Mouse (Mus musculus): Measurements from ENCODE around the gene Zdhhc16. TPM values are rescaled to one million over a fixed set of nuclear protein-coding genes. Genes with fewer than 3 reads are reported as not detected.
"Not testable (repeated sequence)": the region's sequence is repeated elsewhere in the genome, so short reads cannot be mapped to it uniquely, and the experiment has no call there.

The Zdhhc16 gene
- total RNA-seq, 1 experiment from 2014 or later, result 39.8 TPM

GRCm38 (mm10) chr19:41913774-41914591, 19.3 kb upstream of the Zdhhc16 start:
- no peak for DNase-seq

DNA sequence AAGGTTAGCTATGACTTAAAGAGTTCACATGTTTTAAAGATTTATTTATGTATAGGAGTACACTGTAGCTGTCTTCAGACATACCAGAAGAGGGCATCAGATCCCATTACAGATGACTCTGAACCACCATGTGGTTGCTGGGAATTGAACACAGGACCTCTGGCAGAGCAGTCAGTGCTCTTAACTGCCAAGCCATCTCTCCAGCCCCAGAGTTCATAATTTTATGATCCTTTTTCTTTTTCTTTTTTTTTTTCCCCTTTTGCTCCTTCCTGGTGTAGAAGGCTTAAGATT, 18.7 kb upstream of the Zdhhc16 start:
- not testable (repeated sequence) for DNase-seq

DNA sequence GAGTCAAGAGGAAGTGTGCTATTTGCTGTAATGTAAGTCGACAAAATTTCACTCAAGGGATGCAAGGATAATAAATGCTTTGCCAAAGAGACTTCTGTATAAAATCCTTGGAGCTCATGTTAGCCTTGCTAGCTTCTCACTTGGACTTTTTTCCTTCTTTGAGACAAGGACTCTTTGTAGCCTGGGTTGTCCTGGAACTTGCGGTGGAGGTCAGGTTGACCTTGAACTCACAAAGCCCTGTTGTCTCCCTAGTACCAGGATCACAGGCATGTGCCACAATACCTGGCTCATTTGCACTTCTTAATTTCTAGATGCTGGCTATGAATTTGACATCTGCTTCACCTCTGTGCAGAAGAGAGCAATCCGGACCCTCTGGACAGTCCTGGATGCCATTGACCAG, 18.0 kb upstream of the Zdhhc16 start:
- no peak for DNase-seq

GRCm38 (mm10) chr19:41916853-41917252, 16.4 kb upstream of the Zdhhc16 start:
- DNase-seq, result no peak

GRCm38 (mm10) chr19:41919471-41919870, 13.8 kb upstream of the Zdhhc16 start:
- DNase-seq, result no peak

DNA sequence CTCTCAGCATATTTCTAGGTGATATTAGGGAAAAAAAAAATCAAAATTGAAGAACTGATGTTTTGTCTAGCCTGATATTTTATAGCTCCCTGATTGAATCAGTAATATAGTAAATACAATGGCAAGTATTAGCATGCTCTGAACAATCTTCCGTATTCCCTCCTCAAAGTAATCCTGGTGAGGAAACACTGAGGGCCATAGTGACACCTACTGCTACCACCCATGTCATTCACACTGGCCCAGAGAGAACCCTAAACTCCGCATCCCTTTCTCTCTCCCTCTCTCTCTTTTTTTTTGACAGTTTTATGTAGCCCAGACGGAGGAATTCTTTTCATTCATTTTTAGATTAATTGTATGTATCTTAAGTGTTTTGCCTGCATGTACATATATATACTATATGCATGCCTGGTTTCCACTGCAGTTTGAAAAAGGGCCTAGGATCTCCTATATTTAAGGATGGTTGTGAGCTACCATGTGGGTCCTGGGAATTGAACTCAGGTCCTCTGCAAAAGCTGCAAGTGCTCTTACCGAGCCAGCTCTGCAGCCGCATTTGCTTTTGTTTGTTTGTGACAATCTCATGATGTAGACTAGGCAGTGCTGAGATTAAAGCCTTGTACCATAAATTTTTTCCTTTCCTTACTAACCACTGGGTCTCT, 12.7 kb upstream of the Zdhhc16 start:
- DNase-seq, result no peak

- DNase-seq, result no peak
Observed at GRCm38 (mm10) chr19:41932686-41933085, 594 bp upstream of the Zdhhc16 start.

DNA sequence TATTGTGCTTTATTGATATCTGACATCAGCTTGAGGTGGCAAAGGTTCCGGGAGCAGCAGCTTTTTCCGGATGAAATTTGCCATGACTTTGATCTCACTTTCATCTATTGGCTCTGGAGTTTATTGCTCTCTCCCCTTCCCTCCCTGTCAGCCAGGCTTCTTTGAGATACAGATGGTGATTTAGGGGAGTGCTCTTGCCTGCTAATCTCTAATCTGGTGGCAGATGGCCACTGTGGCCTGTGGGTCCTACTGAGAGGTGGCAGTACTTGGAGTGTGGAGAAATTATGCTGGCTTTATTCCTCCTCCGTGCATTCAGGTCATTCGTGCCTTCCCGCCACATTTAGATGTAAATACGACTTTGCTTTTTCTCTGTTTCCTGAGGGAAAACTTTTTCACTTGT, 844 bp downstream of the Zdhhc16 start:
- no peak for DNase-seq

GRCm38 (mm10) chr19:41935921-41936320, 2.6 kb downstream of the Zdhhc16 start:
- DNase-seq, result no peak

DNA sequence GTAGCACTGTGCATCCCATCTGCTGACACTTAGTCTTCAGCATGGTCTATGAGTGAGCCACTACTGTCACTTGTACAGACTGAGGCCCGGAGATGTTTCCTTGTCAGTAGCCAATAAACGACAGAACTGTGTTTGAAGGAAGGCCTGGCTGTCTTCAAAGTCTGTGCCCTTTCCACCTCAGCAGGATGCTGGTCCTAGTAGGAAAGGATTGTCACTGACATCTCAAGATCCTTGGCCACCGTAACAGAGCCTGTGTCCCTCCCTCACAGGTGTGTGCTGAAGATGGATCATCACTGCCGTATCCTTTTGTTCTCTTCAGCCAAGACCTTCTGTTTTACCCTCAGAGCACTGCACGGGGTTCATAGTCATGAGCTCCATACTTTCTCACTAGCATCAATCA, 5.3 kb downstream of the Zdhhc16 start:
- no peak for DNase-seq

DNA sequence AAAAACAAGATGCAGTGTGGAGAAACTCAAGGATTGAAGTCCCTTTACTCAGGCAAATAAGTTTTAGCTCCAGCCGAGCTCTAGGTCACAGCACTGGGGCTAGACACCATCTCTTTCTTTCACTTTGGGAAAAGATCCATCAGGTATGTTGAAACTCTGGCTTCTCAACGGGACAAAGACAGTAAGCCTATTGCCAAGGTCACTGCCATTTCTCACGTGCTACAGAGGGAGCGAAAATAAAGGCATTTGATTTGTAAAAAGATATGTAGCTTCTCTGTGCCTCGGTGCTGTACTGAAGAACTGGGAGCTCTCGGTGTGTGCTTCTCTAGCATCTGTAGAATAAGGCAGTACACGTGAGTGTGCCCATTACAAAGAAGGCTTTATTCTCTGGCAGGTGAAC, 10.6 kb downstream of the Zdhhc16 start:
- DNase-seq, result no peak

DNA sequence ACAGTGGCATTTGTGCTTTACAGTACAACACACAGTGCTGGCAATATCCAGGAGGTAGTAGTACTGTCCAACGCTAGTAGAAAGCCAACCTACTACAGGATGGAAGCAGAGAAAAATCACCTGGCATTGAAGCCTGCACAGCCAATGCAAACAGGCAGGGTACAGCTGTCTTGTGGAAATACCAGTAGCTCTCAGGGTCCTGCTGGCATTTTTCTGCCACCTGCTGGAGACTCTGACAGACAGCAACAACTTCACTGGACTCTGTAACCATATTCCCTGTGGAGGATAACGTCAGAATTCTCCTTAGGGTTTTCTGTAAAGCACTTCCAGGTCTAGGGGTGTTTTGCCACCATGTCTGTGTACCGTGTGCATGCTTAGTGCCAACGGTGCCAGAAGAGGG, 19.0 kb downstream of the Zdhhc16 start:
- DNase-seq, result no peak

DNA sequence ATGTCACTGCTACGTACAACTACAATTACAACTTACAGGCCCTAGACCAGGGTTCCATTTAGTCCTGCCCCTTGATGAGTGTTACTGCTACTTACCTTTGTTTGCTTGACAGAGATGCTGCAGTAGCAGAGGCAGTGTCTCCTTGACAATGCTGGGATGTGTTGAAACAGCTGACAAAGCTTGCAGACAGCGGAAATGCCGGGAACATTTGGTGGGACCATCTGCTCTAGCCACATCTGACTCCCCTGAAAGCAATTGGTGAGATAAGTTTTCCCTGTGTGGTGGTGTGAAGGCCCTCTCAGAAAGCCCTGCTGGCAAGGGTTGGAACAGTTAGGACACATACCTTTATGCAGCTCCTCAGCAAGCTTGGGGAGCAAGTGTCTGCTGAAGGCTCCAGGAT, 20.3 kb downstream of the Zdhhc16 start:
- DNase-seq, result no peak

DNA sequence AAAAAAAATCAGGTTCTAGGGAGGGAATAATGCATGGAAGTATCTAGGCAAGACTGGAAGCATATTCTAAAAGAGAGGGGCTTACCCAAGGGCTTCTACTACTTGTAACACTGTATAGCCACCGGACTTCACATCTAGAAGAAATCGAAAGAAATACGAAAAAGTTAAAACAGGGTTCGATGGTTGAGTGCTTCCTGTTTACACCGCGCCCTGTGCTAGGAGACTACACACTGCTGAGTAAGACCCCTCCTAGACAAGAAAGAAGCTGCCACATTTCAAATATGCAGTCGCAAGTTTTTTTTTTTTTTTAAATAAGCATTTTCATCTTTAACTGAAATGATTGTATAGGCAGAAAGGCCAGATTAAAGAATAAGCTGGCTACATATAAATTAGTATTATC, 36.3 kb downstream of the Zdhhc16 start:
- no peak for DNase-seq

- no peak for DNase-seq
Observed at GRCm38 (mm10) chr19:41973891-41974794, 40.9 kb downstream of the Zdhhc16 start.

GRCm38 (mm10) chr19:41980422-41980818, 47.1 kb downstream of the Zdhhc16 start:
- no peak for DNase-seq

DNA sequence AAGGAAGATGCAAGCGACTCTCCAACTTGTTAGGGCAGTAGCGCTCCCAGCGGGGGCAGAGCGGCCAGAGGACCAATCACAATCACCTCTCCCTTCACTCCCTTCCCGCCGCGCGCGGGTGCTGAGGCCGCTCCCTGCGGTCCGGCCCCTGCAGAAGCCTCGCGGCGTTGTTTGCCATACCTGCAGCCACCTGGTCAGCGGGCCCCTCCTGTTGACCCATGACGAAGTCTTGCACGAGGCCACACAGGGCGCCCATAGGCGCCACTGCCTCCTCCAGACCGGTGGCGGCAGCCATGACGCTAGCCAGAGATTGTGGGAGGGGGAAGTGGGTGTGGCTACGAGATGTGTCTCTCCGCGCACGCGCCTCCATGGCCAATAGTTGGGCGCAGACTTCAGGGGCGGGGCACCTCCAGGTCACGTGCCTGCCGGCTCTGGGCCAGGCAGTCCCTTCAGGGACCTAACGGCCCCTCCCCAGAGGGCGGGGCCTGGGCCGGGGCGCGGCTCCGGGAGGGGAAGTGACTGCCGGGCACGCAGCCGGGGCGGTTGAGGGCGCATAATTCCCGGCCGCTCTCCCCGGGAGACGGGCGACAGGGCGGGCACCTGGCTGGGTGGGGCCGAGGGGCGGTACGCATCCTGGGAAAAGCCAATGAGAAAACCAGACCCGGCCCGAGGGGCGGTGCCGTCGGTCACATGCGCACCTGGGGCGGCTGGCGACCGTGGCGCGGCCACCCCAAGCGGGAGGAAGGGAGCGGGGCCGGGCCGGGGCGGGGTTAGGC, 47.7 kb downstream of the Zdhhc16 start, which contains the start of gene Mms19:
TSS of gene Mms19 (minus strand) at position 339 of the 776 bp plus-strand sequence.
- DNase-seq, result peak; percentile 98

DNA sequence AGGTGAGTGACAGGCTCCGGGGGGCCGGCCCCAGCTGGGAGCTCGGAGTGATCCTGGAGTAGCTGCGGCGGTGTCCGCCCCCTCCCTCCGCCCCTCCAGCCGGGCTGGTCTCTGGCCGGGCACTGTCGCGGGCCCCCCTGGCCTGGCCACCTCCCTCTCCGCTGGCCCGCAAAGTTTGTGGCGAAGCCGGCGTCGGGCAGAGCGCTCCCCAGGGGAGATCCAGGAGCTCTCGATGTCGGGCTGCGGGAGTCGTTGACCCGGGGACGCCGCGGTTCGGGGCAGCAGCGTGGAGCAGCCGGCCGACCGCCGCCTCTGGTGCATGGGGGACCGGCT, 48.3 kb downstream of the Zdhhc16 start, which contains the start of gene Ubtd1:
TSS of gene Ubtd1 (plus strand) at position 169 of the 333 bp plus-strand sequence.
- no peak for DNase-seq

GRCm38 (mm10) chr19:41981931-41982790, 48.9 kb downstream of the Zdhhc16 start:
- DNase-seq, result peak; percentile 59

- no peak for DNase-seq
Observed at GRCm38 (mm10) chr19:41982791-41983150, 49.5 kb downstream of the Zdhhc16 start.

- DNase-seq, result no peak
Observed at GRCm38 (mm10) chr19:41985994-41986393, 52.7 kb downstream of the Zdhhc16 start.
